Comparison of ENCODE assay signal across 18 mouse cellular contexts in genomic region chr16:57693906-57694522, GRCm38 (mm10).
"Had no signal": no experiment of that assay in that cellular context is flagged by ENCODE, and none has a peak within 500 bp of the region (broad histone marks: within the 10 kb centered on the region; RNA-seq: fewer than 3 reads in every experiment).

No protein-coding gene starts in this region.

- H3K27ac ChIP-seq: midbrain, embryonic 10.5 days; midbrain, embryonic 12.5 days; neural tube, embryonic 13.5 days; neural tube, embryonic 15.5 days had no signal

- H3K9me3 ChIP-seq: midbrain, embryonic 10.5 days; midbrain, embryonic 12.5 days; neural tube, embryonic 13.5 days; neural tube, embryonic 15.5 days had no signal

- H3K36me3 ChIP-seq: midbrain, embryonic 10.5 days; midbrain, embryonic 12.5 days; neural tube, embryonic 13.5 days; neural tube, embryonic 15.5 days had no signal

- H3K27me3 ChIP-seq: midbrain, embryonic 12.5 days; neural tube, embryonic 13.5 days; neural tube, embryonic 15.5 days had no signal

- H3K4me2 ChIP-seq: lung, embryonic 14.5 days; midbrain, embryonic 12.5 days; neural tube, embryonic 13.5 days; neural tube, embryonic 15.5 days had no signal

- H3K9ac ChIP-seq: lung, embryonic 14.5 days; midbrain, embryonic 12.5 days; neural tube, embryonic 13.5 days; neural tube, embryonic 15.5 days had no signal

- H3K4me1 ChIP-seq: neural tube, embryonic 13.5 days; neural tube, embryonic 15.5 days had no signal

- H3K4me3 ChIP-seq: midbrain, embryonic 10.5 days; midbrain, embryonic 12.5 days; myocyte; neural tube, embryonic 13.5 days; neural tube, embryonic 15.5 days had no signal

- DNase-seq: lung, adult 18-20 months; lung, embryonic 14.5 days; lung, postnatal 10 days; lung, postnatal 4 days; midbrain, embryonic 14.5 days; right cerebral cortex, adult 18-20 months; right cerebral cortex, postnatal 25 days; right cerebral cortex, postnatal 4 days; spleen, adult 18-20 months; thymus, adult 18-20 months; thymus, postnatal 14 days; thymus, postnatal 36 days had no signal

- ATAC-seq: midbrain, embryonic 16.5 days had no signal
